In genomic region chr13:114412326-114412725, GRCm38 (mm10) we compare ENCODE assay signal across 14 mouse cellular contexts.
"Had no signal": no experiment of that assay in that cellular context is flagged by ENCODE, and none has a peak within 500 bp of the region (broad histone marks: within the 10 kb centered on the region; RNA-seq: fewer than 3 reads in every experiment).

No protein-coding gene starts in this region.

- H3K4me3 ChIP-seq: left cerebral cortex, adult 2 months; limb, embryonic 10.5 days; liver, embryonic 15.5 days; midbrain, embryonic 13.5 days; myocyte; neural tube, embryonic 15.5 days had no signal

- H3K4me1 ChIP-seq: limb, embryonic 10.5 days; liver, embryonic 15.5 days; neural tube, embryonic 15.5 days had no signal

- DNase-seq: kidney, postnatal 14 days; lung, adult 2 months; lung, postnatal 14 days; right cerebral cortex, adult 18-20 months; right cerebral cortex, postnatal 25 days; thymus, adult 18-20 months; thymus, postnatal 14 days had no signal

- H3K36me3 ChIP-seq: limb, embryonic 10.5 days; liver, embryonic 15.5 days; midbrain, embryonic 13.5 days; neural tube, embryonic 15.5 days had no signal

- H3K9me3 ChIP-seq: limb, embryonic 10.5 days; liver, embryonic 15.5 days; midbrain, embryonic 13.5 days; neural tube, embryonic 15.5 days had no signal

- ATAC-seq: midbrain, embryonic 13.5 days had no signal

- H3K27ac ChIP-seq: left cerebral cortex, adult 2 months; limb, embryonic 10.5 days; liver, embryonic 15.5 days; midbrain, embryonic 13.5 days; neural tube, embryonic 15.5 days; stomach, postnatal 0 days had no signal

- H3K27me3 ChIP-seq: liver, embryonic 15.5 days; midbrain, embryonic 13.5 days; neural tube, embryonic 15.5 days had no signal
